Mouse (Mus musculus): ENCODE results near the gene Pimreg.
A peak's percentile ranks its signal among the peaks of the same experiment; 100 is the strongest.

The Pimreg gene

DNA sequence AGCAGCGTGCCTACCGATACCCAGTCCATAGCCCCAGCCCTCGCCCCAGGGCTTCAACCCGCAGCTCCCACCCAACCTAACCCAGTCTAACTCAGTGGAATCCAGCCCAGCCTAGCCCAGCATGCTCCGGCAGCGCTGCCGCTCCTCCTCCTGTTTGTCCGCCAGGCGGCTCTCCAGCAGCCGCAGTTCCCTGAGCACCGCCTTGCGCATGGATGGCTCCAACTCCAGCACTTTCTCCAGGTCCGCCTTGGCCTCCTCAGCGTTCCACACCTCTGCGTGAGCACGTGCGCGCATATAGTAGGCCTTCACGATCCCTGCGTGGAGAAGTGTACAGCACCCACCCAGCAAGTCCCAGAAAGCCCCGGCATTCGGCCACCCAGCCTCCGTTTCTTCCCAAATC lies 12.7 kb upstream of the Pimreg start:
- no peak for DNase-seq (ENCODE audit: low spot score)

DNA sequence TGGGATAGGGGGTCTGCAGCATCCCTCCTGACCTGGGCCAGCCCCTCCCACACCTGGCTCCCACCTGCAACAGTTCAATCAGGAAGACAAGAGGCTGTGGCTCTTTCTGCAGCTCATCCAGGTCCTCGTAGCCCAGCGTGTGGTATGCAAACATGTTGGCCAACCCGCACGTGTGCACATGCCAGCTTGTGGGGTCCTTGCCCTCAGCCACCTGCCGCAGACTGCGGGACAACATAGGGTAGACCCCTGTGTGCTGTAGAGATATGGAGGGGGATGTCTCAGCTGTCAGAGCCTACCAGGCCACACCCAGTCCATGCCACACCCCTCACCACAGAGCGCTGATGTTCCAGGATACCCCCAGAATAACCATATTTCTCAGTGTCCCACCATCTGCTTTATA lies 10.5 kb upstream of the Pimreg start:
- no peak for DNase-seq (ENCODE audit: low spot score)

DNA sequence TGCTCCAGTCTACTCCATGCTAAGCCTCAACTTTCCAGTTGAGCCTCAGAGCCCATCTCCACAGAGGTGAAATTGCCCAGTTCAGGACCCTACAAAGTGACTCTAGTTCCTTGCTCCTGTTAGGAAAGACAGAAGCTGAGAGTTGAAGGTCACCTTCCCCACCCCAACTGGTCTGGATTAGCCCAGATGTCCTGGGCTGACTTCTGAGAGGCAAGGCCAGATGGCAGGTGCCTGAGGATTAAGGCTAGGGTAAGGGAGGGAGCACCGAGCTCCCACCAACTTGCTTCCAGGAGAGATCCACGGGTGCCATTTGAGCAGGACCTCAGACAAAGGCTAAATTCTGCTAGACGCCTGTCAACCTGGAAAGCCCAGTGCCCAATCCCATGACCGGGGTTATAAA lies 9.7 kb upstream of the Pimreg start:
- DNase-seq (ENCODE audit: low spot score), result no peak

DNA sequence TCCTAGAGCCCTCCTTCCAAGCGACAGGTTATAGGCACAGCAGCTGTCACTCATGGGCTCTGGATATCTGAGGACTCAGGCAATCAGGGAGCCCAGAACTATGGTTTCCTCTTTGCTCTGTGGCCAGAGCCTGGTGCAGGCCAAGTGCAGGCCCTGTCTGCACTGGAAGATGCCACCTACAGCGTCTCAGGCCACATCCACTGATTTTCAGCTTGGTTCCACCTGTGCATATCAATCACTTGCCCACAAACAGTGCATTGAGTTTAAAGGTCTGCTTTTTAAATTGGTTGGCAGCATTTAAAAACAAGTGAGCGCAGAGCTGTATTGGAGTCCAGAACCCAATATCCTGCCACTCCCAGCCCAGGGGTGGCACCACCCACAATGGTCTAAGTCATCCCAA lies 9.2 kb upstream of the Pimreg start:
- DNase-seq (ENCODE audit: low spot score), result no peak

DNA sequence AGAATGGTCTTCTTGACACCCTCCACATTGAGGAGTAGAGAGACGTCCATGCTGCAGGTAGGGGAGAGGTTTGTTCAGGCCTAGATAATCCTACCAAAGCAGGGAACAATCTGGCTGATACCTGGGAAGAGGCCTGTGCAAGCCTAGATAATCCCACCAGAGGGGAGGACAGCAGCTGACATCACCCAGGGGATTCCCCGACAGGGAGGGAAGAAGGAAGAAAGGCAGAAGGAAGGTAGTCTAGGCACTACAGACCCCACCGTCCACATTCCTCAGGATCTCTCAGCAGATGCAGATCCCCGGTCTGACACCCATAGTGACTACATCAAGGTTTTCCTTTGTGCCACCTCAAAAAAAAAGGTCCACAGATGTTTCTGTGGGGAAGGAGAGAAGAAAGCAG lies 4.4 kb upstream of the Pimreg start, which contains the start of gene Aipl1:
Aipl1 (minus strand) TSS at position 101 of the 400 bp plus-strand sequence.
- no peak for DNase-seq (ENCODE audit: low spot score)

DNA sequence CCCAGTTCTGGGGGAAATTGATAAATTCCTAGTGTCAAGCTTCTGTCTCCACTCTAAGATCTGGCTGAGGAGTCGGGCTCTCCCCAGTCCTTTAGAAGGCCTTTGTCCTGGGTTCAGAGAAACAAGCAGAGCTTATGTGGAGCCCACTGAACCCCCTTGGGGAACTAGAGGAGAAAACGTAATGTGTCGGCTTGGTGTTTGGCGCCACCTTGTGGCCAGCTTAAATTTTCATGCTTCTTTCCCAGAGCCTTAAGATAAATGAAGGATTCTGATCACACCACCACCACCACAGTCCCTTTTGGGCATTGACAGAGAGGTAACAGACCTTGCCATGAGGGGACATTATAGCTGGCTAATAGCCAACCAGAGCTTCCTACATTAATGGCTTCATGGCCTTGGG lies 3.8 kb upstream of the Pimreg start:
- DNase-seq (ENCODE audit: low spot score), result peak; percentile 31

DNA sequence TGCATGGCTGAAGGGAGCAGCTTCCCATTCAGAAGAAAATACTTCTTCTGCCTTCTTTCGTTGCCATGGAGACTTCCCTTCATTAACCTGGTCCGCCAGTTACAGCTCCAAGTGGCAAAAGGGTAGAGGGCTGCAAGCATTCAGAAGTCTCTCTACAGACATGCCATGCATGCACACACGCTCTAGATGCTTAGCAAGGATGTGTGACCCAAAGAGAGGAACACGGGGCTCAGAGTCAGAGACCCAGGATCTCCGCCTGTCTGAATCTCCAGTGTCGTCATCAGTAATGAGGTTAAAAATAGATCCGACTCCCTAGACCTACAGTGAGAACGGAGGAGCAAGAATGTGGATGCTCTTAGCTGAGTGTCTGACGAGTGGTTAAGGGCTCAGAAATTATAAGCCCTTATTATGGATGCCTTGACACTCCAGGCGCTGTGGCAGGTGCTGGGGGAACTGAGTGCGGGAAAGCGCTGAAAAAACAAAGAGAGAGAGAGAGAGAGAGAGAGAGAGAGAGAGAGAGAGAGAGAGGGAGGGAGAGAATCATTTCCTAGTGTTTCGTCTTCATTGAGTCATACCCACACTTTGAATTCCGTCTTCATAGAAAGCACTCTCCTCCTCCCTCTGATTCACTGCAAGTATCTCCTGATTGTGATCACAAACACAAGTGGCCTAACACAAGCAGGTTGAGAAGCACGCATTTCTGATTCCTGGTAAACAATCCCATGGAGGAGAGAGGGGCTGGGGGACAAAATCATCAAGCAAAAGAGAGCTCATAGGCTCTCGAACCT lies 2.0 kb upstream of the Pimreg start:
- DNase-seq (ENCODE audit: low spot score), result no peak

DNA sequence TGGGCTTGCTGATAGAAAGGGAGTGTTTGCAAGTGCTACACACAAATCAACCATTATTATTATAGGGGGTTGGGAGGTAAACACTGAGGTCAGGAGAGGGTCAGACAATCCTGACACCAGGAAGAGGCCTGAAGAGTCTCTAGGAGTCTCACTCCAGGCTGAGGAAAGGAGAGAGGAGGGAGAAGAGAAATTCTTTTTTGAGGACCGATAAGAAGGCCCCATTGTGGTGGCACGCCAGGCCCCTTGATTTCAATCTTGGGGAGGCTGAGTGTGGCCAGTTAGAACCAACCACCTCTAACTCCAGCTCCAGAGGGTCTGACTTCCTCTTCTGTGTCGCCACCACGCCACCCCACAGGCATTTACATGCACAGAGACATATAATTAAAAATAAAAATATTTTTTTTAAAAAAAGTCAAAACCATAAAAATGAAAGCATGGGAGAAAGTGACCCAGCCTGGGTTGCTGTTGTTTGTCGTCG lies 503 bp upstream of the Pimreg start:
- DNase-seq (ENCODE audit: low spot score), result no peak

DNA sequence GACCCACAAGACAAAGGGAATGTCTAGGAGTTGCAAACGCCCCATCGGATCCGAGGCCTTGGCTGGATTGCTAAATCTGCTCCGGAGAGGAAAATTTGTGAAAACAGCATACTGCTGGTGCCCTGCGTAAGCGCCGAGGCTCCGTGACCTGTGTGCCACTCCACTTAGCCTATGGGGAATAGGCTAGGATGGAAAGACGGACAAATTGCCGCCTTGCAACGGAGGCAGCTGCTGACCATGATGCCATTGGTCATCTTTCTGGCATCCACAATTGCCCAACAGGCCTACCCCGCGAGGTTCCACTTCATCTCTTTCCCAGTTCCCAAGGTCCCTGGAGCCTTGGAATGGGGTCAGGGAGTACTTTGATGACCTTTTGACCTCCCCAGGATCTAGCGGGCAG lies 799 bp downstream of the Pimreg start:
- no peak for DNase-seq (ENCODE audit: low spot score)

DNA sequence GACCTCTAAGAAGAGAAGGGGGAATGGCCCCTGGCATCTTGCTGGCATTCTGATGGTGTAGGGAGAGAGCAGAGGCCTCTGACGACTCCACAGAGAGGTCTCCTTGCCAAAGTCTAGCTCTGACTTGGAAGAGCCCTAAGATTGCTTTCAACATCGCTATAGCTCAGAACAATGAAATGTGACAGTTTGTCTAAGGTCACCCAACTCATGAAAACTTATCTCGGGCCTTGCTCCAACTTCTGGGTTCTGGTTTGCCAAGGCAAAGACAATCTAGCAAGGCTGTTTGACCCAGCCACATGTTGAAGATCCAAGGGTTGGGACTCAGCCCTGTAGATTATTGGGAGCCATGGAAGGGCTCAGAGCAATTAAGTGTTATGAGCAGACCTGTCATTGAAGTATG lies 2.4 kb downstream of the Pimreg start:
- DNase-seq (ENCODE audit: low spot score), result no peak

DNA sequence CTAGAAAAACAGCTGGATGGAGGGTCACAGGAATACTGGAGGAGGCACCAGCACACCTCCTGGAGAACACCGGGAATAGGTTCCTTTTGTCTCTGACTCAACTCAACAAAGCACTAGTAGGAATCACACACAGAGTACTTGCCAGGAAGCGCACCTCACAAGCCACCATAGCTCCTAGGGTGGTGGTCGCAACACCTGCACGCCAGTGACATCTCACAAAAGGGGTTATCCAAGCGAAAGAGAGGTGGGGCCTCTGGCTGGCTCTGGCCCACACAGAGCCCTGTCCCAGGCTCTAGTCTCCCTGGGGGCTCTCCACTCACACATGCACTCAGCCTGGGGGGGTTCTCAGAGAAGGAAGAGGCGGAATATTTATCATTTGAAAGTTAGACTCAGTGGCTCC lies 6.9 kb downstream of the Pimreg start:
- DNase-seq (ENCODE audit: low spot score), result no peak

DNA sequence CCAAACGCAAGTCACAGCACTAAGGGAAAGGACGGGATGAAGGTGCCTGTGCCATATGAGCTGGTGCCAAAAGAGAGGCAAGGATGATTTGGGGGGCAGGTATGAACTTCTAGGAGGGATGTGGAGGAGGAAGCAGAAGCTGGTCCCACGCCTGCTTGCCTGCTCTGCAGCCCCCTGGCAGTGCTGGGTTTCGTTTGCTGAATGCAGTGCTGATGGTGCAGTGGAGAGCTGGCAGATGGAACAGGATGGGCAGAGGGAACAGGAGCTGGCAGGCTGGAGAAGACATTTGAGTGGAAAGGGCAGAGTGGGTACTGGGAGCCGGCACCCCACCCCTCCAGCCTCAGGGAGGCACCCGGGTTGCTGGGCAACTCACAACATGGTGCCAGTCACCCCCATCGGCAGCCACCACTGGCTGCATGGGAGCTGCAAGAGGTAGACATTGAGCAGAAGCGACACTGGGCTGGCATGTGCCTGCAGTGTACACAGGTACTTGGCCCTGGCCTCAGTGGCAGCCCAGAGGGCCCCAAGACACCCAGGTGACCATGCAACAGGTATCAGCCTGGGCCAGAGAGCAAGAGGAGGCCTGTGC lies 7.4 kb downstream of the Pimreg start:
- no peak for DNase-seq (ENCODE audit: low spot score)

DNA sequence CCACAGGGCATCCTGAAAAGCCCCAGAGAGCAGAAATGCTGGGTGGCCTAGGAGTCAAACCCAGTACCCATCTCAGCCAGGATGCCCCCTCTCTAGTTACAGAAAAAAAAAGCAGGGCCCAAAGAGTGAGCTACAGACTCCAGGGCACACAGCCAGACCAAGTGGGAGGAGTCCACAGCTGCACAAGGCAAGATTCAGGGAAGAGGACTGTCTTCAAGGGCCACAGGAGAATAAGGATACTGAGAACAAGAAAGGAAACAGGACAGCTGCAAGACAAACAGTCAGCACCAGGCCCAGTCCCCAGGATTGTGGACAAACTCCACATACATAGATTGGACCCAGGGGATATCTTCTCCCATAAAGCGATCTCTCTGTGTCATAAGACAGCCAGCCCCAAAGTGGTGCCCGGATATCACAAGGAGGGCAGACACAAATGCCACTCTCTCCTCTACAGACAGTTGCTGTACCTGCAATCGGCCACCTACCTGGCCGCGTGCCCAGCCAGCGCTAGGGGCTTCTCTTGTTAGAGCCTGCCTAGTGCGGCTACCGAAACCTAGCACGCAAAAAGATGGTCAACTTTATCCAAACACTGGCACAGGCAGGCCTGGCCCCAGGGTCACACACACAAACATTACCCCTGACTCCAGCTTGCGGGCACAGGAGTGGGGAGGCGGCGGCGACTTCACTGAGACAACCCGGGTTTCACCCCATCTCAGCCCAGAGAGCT lies 8.5 kb downstream of the Pimreg start:
- no peak for DNase-seq (ENCODE audit: low spot score)

DNA sequence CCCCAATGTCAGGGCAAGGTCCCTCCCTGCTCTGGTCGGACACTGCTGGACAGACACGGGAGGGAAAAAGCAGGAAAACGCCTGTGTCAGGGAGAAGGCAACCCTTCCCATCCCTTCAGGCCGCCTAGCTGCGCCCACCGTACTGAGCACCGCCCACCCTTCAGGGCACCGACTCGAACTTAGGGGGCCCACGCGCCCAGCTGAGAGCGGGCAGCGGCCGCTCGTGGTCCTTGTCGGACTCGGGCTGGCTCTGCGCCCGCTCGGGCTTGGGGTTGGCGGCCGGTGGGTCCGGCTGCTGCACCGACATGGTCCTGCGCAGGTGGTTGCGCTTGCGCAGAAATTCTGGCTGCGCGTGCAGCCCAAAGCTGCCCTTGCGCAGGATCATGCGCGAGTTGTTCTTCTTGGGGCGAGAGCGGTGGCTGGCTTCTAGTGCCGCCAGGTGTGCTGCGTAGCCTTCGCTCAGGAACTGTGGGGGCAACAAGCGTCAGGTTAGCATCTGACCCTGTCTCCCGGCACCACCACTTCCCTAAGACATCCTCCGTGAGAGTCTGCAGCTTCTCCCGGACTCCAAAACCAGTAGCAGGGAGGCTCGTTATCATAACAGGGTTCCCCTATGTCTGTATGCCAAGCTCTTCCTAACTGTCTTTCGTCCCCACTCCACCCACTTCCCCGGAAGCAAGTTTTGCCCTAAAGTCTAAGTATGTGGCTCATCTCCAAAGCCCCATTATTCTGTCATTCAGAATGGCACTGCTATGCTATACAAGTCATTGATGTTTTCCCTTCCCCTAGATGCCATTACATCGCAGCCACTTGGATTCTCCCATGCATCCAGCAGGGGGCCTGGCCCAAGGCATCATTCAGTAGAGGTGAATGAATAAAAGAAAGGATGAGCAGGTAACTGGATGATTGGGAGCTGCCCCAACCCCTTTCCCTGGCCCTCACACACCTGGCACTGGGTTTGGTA lies 9.3 kb downstream of the Pimreg start:
- DNase-seq (ENCODE audit: low spot score), result no peak

DNA sequence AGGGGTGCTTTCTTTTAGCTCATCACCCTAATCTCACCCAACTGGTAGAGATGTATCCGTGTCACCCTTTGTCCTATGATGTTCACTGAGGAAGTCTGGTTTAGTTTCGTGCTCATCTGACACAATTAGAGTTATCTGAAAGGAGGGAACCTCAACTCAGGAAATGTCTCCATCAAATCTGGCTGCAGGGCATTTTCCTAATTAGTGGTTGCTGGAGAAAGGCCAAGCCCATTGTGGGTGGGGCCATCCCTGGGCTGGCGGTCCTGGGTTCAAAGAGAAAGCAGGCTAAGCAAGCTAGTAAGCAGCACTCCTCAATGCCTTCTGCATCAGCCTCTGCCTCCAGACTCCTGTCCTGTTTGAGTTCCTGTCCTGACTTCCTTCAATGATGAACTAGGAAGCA lies 10.4 kb downstream of the Pimreg start:
- DNase-seq (ENCODE audit: low spot score), result no peak

DNA sequence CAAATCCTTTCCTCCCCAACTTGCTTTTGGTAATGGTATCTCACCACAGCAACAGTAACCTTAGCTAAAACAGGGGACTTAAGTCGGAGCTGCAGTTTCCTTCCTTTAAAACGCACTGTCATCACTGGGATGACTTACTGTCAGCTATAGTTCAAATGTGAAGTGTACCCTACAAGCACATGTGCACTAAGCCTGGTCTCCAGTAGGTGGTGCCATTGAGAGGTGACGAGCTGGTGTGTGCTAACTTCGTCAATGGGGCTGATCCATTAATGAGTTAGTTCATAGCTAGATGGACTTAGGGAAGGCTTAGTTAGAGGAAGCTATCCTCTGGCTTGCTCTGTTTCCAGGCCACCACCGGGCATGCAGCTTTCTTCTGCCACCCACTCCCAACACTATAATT lies 10.8 kb downstream of the Pimreg start:
- DNase-seq (ENCODE audit: low spot score), result no peak

DNA sequence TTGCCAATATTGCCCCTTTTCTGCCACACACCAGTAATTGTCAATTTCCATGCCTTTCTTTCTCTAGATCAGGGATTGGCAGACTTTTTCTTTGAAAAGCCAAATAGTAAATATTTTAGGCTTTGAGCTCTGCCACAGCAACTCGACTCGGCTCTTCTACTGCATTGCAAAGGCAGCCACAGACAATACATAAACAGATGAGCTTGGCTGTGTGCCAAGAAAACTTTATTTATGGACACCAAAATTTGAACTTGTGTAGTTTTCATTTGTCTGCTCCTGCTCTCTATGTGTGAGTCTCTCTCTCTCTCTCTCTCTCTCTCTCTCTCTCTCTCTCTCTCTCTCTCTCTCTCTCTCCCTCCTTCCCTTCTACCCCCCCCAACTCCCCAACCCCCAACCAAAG lies 13.3 kb downstream of the Pimreg start:
- no peak for DNase-seq (ENCODE audit: low spot score)

DNA sequence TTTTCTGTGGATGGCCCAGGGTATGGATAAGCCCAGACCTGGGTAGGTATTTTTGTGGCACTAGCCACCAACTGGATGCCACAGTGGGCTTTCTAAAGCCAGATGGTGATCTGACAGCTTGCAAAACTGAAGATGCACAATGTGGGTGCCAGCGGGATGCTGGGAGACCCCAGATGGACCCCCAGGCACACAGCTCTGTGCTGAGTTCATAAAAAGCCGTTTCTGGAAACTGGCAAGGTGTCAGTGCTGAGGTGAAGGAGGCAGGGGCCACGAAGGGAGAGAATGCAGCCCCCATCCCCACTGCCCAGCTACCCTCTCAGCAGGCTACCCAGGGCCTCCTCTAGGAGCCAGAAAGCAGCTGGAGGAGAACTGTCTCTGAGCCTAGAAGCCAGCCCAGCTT lies 15.3 kb downstream of the Pimreg start:
- no peak for DNase-seq (ENCODE audit: low spot score)

DNA sequence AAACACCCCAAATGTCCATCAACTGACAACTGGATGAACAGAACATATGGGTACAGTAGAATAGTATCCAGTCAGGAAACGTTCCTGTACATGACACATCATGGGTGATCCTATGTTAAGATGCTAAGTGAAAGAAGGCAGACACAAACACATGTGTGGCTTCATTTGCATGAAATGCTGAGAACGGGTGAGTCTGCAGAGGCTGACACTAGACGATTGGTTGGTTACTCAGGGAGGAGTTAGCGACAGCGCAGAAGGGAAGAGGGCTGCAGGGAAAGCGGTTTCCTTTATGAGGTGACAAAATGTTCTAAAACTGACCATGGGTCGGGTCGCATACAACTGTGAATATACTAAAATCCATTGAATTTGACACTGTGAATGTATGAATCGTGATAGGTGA lies 18.6 kb downstream of the Pimreg start:
- DNase-seq (ENCODE audit: low spot score), result no peak

DNA sequence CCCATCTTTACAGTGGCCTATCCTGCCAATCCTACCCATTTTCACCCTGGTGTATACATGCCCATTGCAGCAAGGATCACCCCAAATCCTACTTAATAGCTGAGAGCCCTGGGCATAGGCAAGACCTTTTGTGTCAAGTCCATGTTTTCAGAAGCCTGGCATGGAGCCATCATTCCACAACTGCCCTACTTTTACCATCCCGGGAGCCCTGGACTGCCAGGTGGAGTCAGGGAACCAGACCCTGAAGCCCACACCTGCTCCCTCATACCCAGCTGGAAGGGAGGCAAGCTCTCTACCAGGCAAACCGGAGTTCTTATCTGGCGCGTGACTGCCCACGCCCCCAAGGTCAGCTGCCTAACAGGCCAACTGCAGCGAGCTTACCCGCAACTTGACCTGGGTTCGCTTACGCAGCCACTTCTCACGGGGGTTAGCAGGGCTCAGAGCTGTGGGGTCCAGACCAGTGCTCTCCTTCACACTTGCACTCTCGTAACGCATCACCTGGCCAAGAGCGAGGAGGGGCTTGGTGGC lies 19.3 kb downstream of the Pimreg start:
- DNase-seq (ENCODE audit: low spot score), result no peak

DNA sequence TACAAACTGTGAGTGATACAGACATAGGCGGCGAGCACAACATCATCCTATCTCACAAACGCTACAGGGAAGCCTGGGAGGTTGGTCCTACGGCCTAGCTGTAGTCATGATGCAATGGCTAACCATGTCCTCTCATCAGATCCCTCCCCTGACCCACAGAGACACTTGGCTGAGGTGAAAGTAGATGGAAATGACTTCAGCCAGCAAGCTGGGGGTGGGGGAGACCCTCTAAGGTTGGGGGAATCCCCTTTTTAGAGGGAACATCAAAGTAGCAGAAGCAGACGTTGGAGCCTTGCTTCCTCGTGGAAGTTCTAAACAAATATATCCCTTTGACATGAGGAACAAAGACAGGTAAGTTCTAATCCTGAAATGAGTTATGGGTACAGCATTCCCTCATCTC lies 22.6 kb downstream of the Pimreg start:
- DNase-seq (ENCODE audit: low spot score), result no peak

DNA sequence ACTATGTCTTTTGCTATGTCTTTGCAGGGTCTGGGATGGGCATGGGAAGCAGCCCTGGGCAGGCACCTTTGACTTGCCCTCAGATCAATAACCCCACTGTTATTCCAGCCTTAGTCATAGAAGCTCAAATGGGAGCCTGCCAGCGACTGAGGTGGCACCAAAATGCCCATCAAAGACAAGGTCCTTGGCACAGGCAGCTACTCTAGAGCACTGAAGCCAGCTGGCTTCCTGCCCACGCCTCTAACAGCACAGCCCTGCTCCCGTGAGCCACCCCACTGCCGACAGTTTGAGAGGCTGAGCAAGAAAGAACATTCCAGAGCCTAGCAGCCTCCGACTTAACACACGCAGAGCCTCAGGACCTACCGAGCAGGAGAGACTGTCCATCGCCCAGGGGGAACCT lies 23.3 kb downstream of the Pimreg start:
- DNase-seq (ENCODE audit: low spot score), result no peak

Data from spleen, adult 12 weeks (tissue).